Mouse (Mus musculus) liver, adult 2 months (tissue): ENCODE data around the gene Atp5g1.

Experiments used
- CTCF ChIP-seq: fragments of 200-500 bp; IDR thresholded peaks from 2 replicates; pipeline ENCODE4 v1.5.1; 2011; ENCODE audit warnings: low read depth, low read length, control low read depth
- POLR2A ChIP-seq: fragments of 200-500 bp; IDR thresholded peaks from 2 replicates; pipeline ENCODE4 v1.6.1; 2011; ENCODE audit warnings: low read length, control low read depth; ENCODE audit not compliant: insufficient read depth; ENCODE audit errors: extremely low read depth

DNA sequence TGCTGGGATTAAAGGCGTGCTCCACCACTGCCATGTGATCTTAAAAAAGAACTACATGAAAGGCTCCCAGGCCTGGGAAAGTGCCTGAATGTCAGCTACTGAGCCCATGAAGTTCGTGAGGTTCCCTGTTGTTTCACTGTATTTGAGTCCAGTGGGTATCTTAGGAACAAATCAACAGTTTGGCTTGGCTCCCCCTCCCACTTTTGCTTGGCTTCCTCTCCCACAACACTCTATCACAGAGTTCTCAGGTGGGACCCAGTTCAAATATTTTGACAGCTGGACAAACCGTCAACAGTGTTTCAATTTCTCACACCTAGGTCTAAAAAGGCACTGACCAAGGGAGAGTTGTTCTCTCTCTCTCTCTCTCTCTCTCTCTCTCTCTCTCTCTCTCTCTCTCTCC is 43.9 kb upstream of the Atp5g1 start:
- TF ChIP-seq CTCF (no peak), POLR2A (no peak)
